18 mouse cellular contexts compared by ENCODE assay signal in the genomic region with DNA sequence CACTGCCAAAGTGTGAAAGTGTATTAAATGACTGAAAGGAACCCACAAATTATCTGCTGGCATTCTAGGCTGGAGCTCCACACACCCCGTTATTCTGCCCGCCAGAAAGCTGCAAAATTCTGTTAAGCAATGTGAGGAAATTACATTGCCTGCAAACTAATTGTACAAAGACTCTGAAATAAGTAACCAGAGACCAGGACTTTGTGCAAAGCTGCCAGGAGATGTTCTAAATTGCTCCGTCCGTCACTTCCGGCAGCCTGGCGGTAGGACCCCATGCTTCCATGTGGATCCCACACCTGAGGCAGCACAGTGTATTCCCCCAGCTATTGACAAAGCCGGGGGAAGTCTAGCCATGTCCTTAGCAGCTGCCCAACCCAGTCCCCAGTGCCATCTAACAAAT.
"Had no signal": no experiment of that assay in that cellular context is flagged by ENCODE, and none has a peak within 500 bp of the region (broad histone marks: within the 10 kb centered on the region; RNA-seq: fewer than 3 reads in every experiment).

No protein-coding gene starts in this region.

- H3K27me3 ChIP-seq: midbrain, embryonic 12.5 days; neural tube, embryonic 13.5 days; neural tube, embryonic 15.5 days had no signal

- H3K4me2 ChIP-seq: lung, embryonic 14.5 days; midbrain, embryonic 12.5 days; neural tube, embryonic 13.5 days; neural tube, embryonic 15.5 days had no signal

- H3K4me1 ChIP-seq: midbrain, embryonic 10.5 days; midbrain, embryonic 12.5 days had no signal

- H3K9ac ChIP-seq: lung, embryonic 14.5 days; midbrain, embryonic 12.5 days; neural tube, embryonic 13.5 days; neural tube, embryonic 15.5 days had no signal

- H3K9me3 ChIP-seq: midbrain, embryonic 10.5 days; midbrain, embryonic 12.5 days; neural tube, embryonic 13.5 days; neural tube, embryonic 15.5 days had no signal

- ATAC-seq: midbrain, embryonic 16.5 days had no signal

- DNase-seq: lung, embryonic 14.5 days; lung, postnatal 10 days; lung, postnatal 4 days; midbrain, embryonic 14.5 days; retina, postnatal 1 day; right cerebral cortex, adult 18-20 months; right cerebral cortex, postnatal 25 days; right cerebral cortex, postnatal 4 days; spleen, adult 18-20 months; thymus, adult 18-20 months; thymus, postnatal 14 days; thymus, postnatal 36 days had no signal

- H3K36me3 ChIP-seq: midbrain, embryonic 10.5 days; midbrain, embryonic 12.5 days; neural tube, embryonic 13.5 days; neural tube, embryonic 15.5 days had no signal

- H3K4me3 ChIP-seq: midbrain, embryonic 10.5 days; midbrain, embryonic 12.5 days; myocyte; neural tube, embryonic 13.5 days; neural tube, embryonic 15.5 days had no signal

- H3K27ac ChIP-seq: midbrain, embryonic 10.5 days; midbrain, embryonic 12.5 days; neural tube, embryonic 13.5 days; neural tube, embryonic 15.5 days had no signal
